Mouse (Mus musculus): ENCODE measurements around the gene Gm49320. TPM values are rescaled to one million over a fixed set of nuclear protein-coding genes. Genes with fewer than 3 reads are reported as not detected.

The Gm49320 gene
- total and polyA plus RNA-seq, 3 experiments: 2.0 TPM; not detected in 2

DNA sequence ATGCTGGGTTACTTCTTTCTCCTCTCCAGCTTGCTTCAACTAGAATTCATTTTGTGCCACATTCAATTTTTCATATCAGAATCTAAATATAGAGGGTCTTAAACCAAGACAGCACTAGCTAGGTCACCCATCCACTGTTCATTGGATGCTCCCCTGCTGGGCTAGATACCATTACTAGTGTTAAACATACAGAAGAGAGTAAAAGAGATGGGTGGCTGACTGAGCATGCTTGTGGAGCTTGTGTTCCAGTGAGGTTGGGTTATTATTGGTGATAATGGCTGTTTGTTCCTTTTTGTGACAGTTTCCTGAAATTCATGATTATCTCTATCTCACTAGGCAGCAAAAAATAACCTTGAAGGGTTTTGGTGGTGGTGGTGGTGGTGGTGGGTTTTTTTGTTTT lies 16.6 kb upstream of the Gm49320 start (continued):
- 0 out of 2 replicates have a peak, but pooled peaks have one; percentile 10 for TF ChIP-seq GATA1 (IDR thresholded peaks at IDR 0.05; ENCODE audit: low read depth, low read length)
- TF ChIP-seq NRF1 (IDR thresholded peaks at IDR 0.05; ENCODE audit: insufficient read depth, low read depth, low read length, poor library complexity, severe bottlenecking): peak; percentile 47; the same call in 1 of the 2 replicates

GRCm38 (mm10) chr8:4226323-4226722 lies 12.3 kb upstream of the Gm49320 start:
- TF ChIP-seq NELFE (IDR thresholded peaks at IDR 0.05; ENCODE audit: low read depth, low read length): no peak
- no peak for TF ChIP-seq E2F4 (IDR thresholded peaks at IDR 0.05; ENCODE audit: borderline replicate concordance, low read depth, low read length)
- no peak for TF ChIP-seq RCOR1 (IDR thresholded peaks at IDR 0.05; ENCODE audit: low read depth, low read length)
- TF ChIP-seq JUND (IDR thresholded peaks at IDR 0.05; ENCODE audit: low read depth, low read length): no peak
- no peak for TF ChIP-seq SIN3A (IDR thresholded peaks at IDR 0.05; ENCODE audit: low read length)
- TF ChIP-seq CHD1 (IDR thresholded peaks at IDR 0.05; ENCODE audit: low read depth, low read length): no peak
- TF ChIP-seq MYC (IDR thresholded peaks at IDR 0.05; ENCODE audit: low read depth, low read length): no peak
- no peak for TF ChIP-seq TCF12 (IDR thresholded peaks at IDR 0.05; ENCODE audit: low read depth, low read length)
- TF ChIP-seq KAT2A (conservative IDR thresholded peaks at IDR 0.05; ENCODE audit: low read depth, low read length): no peak
- no peak for TF ChIP-seq SMC3 (IDR thresholded peaks at IDR 0.05; ENCODE audit: low read depth, low read length)
- TF ChIP-seq ELF1 (IDR thresholded peaks at IDR 0.05; ENCODE audit: low read depth, low read length): no peak
- TF ChIP-seq ZNF384 (IDR thresholded peaks at IDR 0.05; ENCODE audit: low read depth, low read length): no peak
- TF ChIP-seq MAX (IDR thresholded peaks at IDR 0.05; ENCODE audit: low read length): no peak
- Histone ChIP-seq H3K79me2 (ENCODE audit: control insufficient read depth, insufficient read depth, low read length, poor library complexity) (no peaks in the 10 kb centered on the region), H3K27ac (ENCODE audit: control insufficient read depth, low read depth, low read length) (no peak overlapping the region), H3K9ac (ENCODE audit: control insufficient read depth, low read depth, low read length, poor library complexity, severe bottlenecking) (no peak overlapping the region), H3K27me3 (ENCODE audit: control insufficient read depth in 1 of 2, insufficient read depth in 2 of 2, low read length in 2 of 2) (no peaks in the 10 kb centered on the region; a peak in 1 of 4 replicates), H3K4me1 (ENCODE audit: control insufficient read depth in 1 of 2, insufficient read depth in 2 of 2, low read length in 2 of 2) (peaks cover 6 to 33% of the 10 kb centered on the region in 2 experiments), H3K4me3 (ENCODE audit: control insufficient read depth in 1 of 2, insufficient read depth in 1 of 2, low read depth in 2 of 2, low read length in 2 of 2) (peak overlapping the region in 1 of 2 experiments; percentile 57; a peak in 1 of 4 replicates), H3K36me3 (ENCODE audit: control insufficient read depth in 1 of 2, insufficient read depth in 2 of 2, low read length in 2 of 2) (peaks cover 0 to 10% of the 10 kb centered on the region in 2 experiments; a peak in 2 of 4 replicates), H3K9me3 (replicated peaks; ENCODE audit: insufficient read depth, low read length) (no peaks in the 10 kb centered on the region)
- no peak for DNase-seq (ENCODE audit: low read depth, low spot score)

- peaks cover 6 to 28% of the 10 kb centered on the region in 2 experiments for H3K4me1 ChIP-seq (ENCODE audit: control insufficient read depth in 1 of 2, insufficient read depth in 2 of 2, low read length in 2 of 2)
- H3K27ac ChIP-seq (ENCODE audit: control insufficient read depth, low read depth, low read length): no peak within 1 kb of the TSS
- peak within 1 kb of the TSS; percentile 36 for H3K9ac ChIP-seq (ENCODE audit: control insufficient read depth, low read depth, low read length, poor library complexity, severe bottlenecking)
- H3K4me3 ChIP-seq (ENCODE audit: control insufficient read depth in 1 of 2, insufficient read depth in 1 of 2, low read depth in 2 of 2, low read length in 2 of 2): peak within 1 kb of the TSS; percentile 26 to 57
- no peaks in the 10 kb centered on the region for H3K79me2 ChIP-seq (ENCODE audit: control insufficient read depth, insufficient read depth, low read length, poor library complexity)
- peaks cover 0 to 7% of the 10 kb centered on the region in 2 experiments; a peak in 2 of 4 replicates for H3K36me3 ChIP-seq (ENCODE audit: control insufficient read depth in 1 of 2, insufficient read depth in 2 of 2, low read length in 2 of 2)
- H3K9me3 ChIP-seq (replicated peaks; ENCODE audit: insufficient read depth, low read length): no peaks in the 10 kb centered on the region
- no peak for TF ChIP-seq MEF2A (IDR thresholded peaks at IDR 0.05; ENCODE audit: extremely low read depth, insufficient replicate concordance, low read depth, low read length, poor library complexity, severe bottlenecking)
- no peaks in the 10 kb centered on the region; a peak in 1 of 4 replicates for H3K27me3 ChIP-seq (ENCODE audit: control insufficient read depth in 1 of 2, insufficient read depth in 2 of 2, low read length in 2 of 2)
- peak; percentile 35 for DNase-seq (ENCODE audit: low read depth, low spot score)
Observed at GRCm38 (mm10) chr8:4226739-4227347, 11.8 kb upstream of the Gm49320 start, which contains the start of gene Lrrc8e. Lrrc8e (plus strand) TSS chr8:4226827.
